ENCODE assay signal across 7 mouse cellular contexts in the genomic region with DNA sequence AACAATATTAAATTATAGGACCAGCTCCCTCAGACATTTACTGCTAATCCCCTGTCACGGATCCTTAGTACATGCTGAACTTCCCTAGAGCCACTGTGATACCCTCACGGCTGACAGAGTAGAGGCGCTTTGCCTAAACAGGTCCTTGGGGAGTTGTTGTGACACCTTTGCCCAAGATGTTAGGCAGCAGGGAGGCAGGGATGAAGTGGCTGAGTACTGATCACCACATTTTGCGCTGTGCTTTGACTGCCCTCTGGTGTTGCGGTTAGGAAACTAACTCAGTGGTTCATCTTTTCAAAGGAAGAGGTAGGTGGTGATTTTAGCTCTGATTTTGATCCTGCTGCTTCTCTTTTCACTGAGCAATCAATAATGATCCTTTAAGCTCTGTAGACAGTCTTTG. TPM values are rescaled to one million over a fixed set of nuclear protein-coding genes. Genes with fewer than 3 reads are reported as not detected.
A peak's percentile ranks its signal among the peaks of the same experiment; 100 is the strongest.
DNase-seq lines count a peak whose midpoint lies in the region; ATAC-seq and TF ChIP-seq lines count a peak whose summit lies in the region.

No protein-coding gene starts in this region.

- peak; percentile 95 for ATAC-seq in common myeloid progenitor, adult 5-6 weeks (replicated peaks; ENCODE audit: low read depth, poor library complexity, severe bottlenecking)
- ATAC-seq in lung, postnatal 0 days, result peak; percentile 60

- H3K4me2 ChIP-seq in lung, postnatal 0 days (replicated peaks; ENCODE audit: low read depth, low read length), result no peak overlapping the region

- no peak overlapping the region for H3K27ac ChIP-seq in lung, postnatal 0 days (ENCODE audit: low read length)

- TF ChIP-seq CTCF in lung, postnatal 0 days (IDR thresholded peaks at IDR 0.05), result peak; percentile 94

- no peaks in the 10 kb centered on the region for H3K4me1 ChIP-seq in lung, postnatal 0 days (ENCODE audit: insufficient read depth, low read depth, low read length)

- no peaks in the 10 kb centered on the region for H3K27me3 ChIP-seq in lung, postnatal 0 days (replicated peaks; ENCODE audit: insufficient read depth, low read length)

- no peak for TF ChIP-seq EP300 in lung, postnatal 0 days (IDR thresholded peaks at IDR 0.05)

- no peak overlapping the region for H3K9ac ChIP-seq in lung, postnatal 0 days (replicated peaks; ENCODE audit: low read depth)

- peaks cover 8% of the 10 kb centered on the region for H3K36me3 ChIP-seq in lung, postnatal 0 days (ENCODE audit: insufficient read depth, low read length)

- H3K4me3 ChIP-seq in lung, postnatal 0 days (ENCODE audit: low read depth, low read length), result no peak overlapping the region

- H3K9me3 ChIP-seq in lung, postnatal 0 days (ENCODE audit: low read length), result no peaks in the 10 kb centered on the region

- WGBS in lung, postnatal 0 days, result 43% methylated on average over 5 of the region's 5 CpGs

- DNase-seq in ES-CJ7 (ENCODE audit: low read depth, low spot score) (peak; percentile 44), adipocyte (ENCODE audit: low spot score) (peak; percentile 83)
- peak; percentile 8 for DNase-seq in gastrocnemius, postnatal 25 days
- DNase-seq in layer of hippocampus, adult 18-20 months (ENCODE audit: low spot score in 2 of 2), result peak; percentile 35 to 82
- DNase-seq in lung, postnatal 0 days (ENCODE audit: low spot score), result peak; percentile 69
- peak; percentile 67 to 79 for DNase-seq in right cerebral cortex, postnatal 10 days (ENCODE audit: low spot score in 2 of 2)

RNA-seq across cellular contexts. Expression of a gene that starts 40.5 kb away (rescaled TPM):
- 48.8 and 52.8 TPM in 2 replicates for total RNA-seq in common myeloid progenitor, adult 5-6 weeks (2017)
- total RNA-seq in gastrocnemius, postnatal 25 days (2021), result 10 to 100 TPM; 13.6 to 13.7 TPM
- total RNA-seq in layer of hippocampus, adult 18-20 months (2021), result 10 to 100 TPM; 43.4 to 43.9 TPM
- 22.3 and 25.9 TPM in 2 replicates for polyA plus RNA-seq in lung, postnatal 0 days (2015; fragmentation: Nextera tagmentation; extraction: Ambion mirVana)

RNA-seq across cellular contexts. Expression of a gene that starts 40.5 kb away (rescaled TPM):
- total RNA-seq in common myeloid progenitor, adult 5-6 weeks (2017), result 102 and 110 TPM in 2 replicates
- 100 to 1,000 TPM in 1 of 2 experiments, 10 to 100 TPM in 1; 91.9 to 104 TPM for total RNA-seq in gastrocnemius, postnatal 25 days (2021)
- 10 to 100 TPM; 73.9 to 75.0 TPM for total RNA-seq in layer of hippocampus, adult 18-20 months (2021)
- polyA plus RNA-seq in lung, postnatal 0 days (2015; fragmentation: Nextera tagmentation; extraction: Ambion mirVana), result 101 and 118 TPM in 2 replicates

Comparison
In these comparisons a context has a peak if more than half of its experiments do, and no peak if none do; other contexts are left out.
1. DNase-seq: peak in every context shown above with its lines; median percentile 83 in adipocyte; 73 in right cerebral cortex, postnatal 10 days; 69 in lung, postnatal 0 days; 58 in layer of hippocampus, adult 18-20 months; 44 in ES-CJ7; 8 in gastrocnemius, postnatal 25 days.